Mouse (Mus musculus): ENCODE measurements around the gene Ngdn. TPM values are rescaled to one million over a fixed set of nuclear protein-coding genes. Genes with fewer than 3 reads are reported as not detected.
"Not testable (repeated sequence)": the region's sequence is repeated elsewhere in the genome, so short reads cannot be mapped to it uniquely, and the experiment has no call there.

Gene Ngdn
- polyA plus RNA-seq, 1 experiment from 2014 or later: 55.7 TPM

DNA sequence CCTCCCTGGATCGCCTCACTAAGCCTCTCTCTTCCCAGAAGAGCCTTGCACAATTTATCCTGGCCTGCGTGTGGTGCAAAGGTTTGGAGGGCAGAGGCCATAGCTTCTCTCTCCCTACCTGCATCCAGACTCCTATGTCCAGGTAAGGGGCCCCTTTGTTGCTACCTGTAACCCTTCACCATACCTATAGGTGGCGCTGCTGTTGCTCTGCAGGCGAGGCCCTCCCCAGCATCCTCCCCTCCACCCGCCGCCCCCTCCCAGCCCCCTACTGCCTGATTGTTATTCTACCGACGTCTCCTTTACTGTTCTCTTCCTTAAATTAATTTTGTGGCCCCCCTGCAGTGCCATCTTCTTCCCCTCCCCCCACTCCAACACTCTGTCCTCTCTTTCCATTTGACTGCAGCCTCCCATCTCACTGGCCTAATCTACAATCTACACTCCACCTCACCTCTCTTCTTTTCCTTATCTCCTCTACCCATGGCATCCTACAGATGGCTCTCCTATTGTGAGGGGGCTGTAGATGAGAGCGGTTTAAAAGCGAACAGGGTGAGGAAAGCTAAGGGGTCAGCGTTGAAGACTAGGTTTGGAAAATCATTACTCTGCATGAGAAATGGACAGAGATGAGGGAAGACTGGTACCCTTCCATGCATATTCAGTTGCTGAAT lies 13.9 kb downstream of the Ngdn start:
- Histone ChIP-seq H3K27me3 (replicated peaks) (peaks cover 3% of the 10 kb centered on the region; the same call in 1 of the 2 replicates), H3K27ac (ENCODE audit: poor library complexity, severe bottlenecking) (no peak overlapping the region), H3K4me3 (no peak overlapping the region), H3K9me3 (replicated peaks) (no peaks in the 10 kb centered on the region), H3K4me1 (replicated peaks) (peaks cover 10% of the 10 kb centered on the region), H3K36me3 (peaks cover 16% of the 10 kb centered on the region), H3K9ac (no peak overlapping the region), H3K4me2 (no peak overlapping the region)
- WGBS: 5% methylated on average over 11 of the region's 11 CpGs
- no peak for ATAC-seq (ENCODE audit: insufficient number of reproducible peaks, low FRiP score)

DNA sequence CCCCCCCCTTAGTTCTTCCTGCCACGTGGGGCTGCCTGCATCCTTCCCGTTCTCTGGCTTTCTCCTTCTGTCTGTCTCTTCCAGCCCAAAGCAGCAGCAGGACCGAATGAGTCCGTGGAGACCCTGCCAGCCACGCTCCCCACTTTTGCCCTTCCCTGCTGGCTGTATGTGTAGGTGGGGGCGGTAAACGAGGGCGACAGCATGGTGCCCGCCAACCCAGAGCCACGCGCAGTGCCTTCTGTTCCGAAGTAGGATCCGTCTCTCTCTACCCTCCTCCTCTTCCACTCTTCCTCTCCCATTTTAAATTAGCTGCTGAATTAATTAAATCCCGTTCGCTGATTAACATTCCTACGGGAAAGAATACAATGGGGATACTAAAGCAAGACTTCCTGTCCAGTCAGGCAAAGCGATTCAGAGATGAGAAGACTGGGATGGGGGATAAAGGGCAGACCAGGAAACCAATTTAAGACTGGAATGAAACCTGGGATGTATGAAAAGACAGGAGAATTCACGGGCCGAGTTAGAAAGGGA lies 17.5 kb downstream of the Ngdn start:
- Histone ChIP-seq H3K9ac (no peak overlapping the region), H3K27ac (ENCODE audit: poor library complexity, severe bottlenecking) (no peak overlapping the region), H3K4me2 (no peak overlapping the region), H3K4me1 (replicated peaks) (peaks cover 3% of the 10 kb centered on the region), H3K36me3 (no peaks in the 10 kb centered on the region), H3K4me3 (no peak overlapping the region), H3K27me3 (replicated peaks) (peaks cover 3% of the 10 kb centered on the region; the same call in 1 of the 2 replicates), H3K9me3 (replicated peaks) (no peaks in the 10 kb centered on the region)
- WGBS: 42% methylated on average over 19 of the region's 19 CpGs
- no peak for ATAC-seq (ENCODE audit: insufficient number of reproducible peaks, low FRiP score)

DNA sequence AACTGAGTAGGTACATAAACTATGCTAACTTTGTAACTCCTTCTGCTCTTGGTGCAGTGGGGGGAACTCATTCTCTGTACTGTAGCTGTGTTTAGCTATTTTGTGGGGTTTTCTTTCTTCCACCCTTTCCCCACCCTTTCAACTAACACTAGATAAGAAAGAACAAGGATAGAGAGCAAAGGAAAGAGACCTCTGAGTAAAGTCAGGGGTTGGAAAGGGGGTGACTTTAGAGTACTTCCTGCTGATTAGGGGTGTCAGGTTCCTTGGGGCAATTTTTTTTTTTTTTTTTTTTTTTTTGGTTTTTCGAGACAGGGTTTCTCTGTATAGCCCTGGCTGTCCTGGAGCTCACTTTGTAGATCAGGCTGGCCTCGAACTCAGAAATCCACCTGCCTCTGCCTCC lies 28.4 kb downstream of the Ngdn start:
- 92% methylated on average over 1 of the region's 2 CpGs for WGBS
- ATAC-seq (ENCODE audit: insufficient number of reproducible peaks, low FRiP score); H3K4me2 ChIP-seq; H3K9me3 ChIP-seq (replicated peaks); H3K36me3 ChIP-seq; H3K27me3 ChIP-seq (replicated peaks); H3K4me3 ChIP-seq; H3K4me1 ChIP-seq (replicated peaks); H3K27ac ChIP-seq (ENCODE audit: poor library complexity, severe bottlenecking); H3K9ac ChIP-seq: not testable (repeated sequence)

- Histone ChIP-seq H3K27ac (ENCODE audit: poor library complexity, severe bottlenecking) (no peak overlapping the region), H3K36me3 (no peaks in the 10 kb centered on the region), H3K9ac (no peak overlapping the region), H3K9me3 (replicated peaks) (no peaks in the 10 kb centered on the region), H3K4me2 (no peak overlapping the region), H3K4me1 (replicated peaks) (no peaks in the 10 kb centered on the region), H3K27me3 (replicated peaks) (no peaks in the 10 kb centered on the region), H3K4me3 (no peak overlapping the region)
- WGBS: 76% methylated on average over 2 of the region's 2 CpGs
- ATAC-seq (ENCODE audit: insufficient number of reproducible peaks, low FRiP score): no peak
Measured at GRCm38 (mm10) chr14:55047971-55048531, 32.8 kb downstream of the Ngdn start.

- Histone ChIP-seq H3K4me2 (no peak overlapping the region), H3K36me3 (no peaks in the 10 kb centered on the region), H3K9ac (no peak overlapping the region), H3K4me1 (replicated peaks) (no peaks in the 10 kb centered on the region), H3K9me3 (replicated peaks) (no peaks in the 10 kb centered on the region), H3K27ac (ENCODE audit: poor library complexity, severe bottlenecking) (no peak overlapping the region), H3K4me3 (no peak overlapping the region), H3K27me3 (replicated peaks) (peaks cover 12% of the 10 kb centered on the region)
- 83% methylated on average over 9 of the region's 9 CpGs for WGBS
- ATAC-seq (ENCODE audit: insufficient number of reproducible peaks, low FRiP score): no peak
Measured at GRCm38 (mm10) chr14:55052496-55052895, 37.2 kb downstream of the Ngdn start.

GRCm38 (mm10) chr14:55053050-55053449 lies 37.8 kb downstream of the Ngdn start:
- 78% methylated on average over 4 of the region's 4 CpGs for WGBS
- H3K36me3 ChIP-seq: no peaks in the 10 kb centered on the region
- H3K4me2 ChIP-seq: no peak overlapping the region
- H3K27ac ChIP-seq (ENCODE audit: poor library complexity, severe bottlenecking): no peak overlapping the region
- H3K9me3 ChIP-seq (replicated peaks): no peaks in the 10 kb centered on the region
- H3K4me1 ChIP-seq (replicated peaks): no peaks in the 10 kb centered on the region
- ATAC-seq (ENCODE audit: insufficient number of reproducible peaks, low FRiP score): no peak
- H3K27me3 ChIP-seq (replicated peaks): peaks cover 12% of the 10 kb centered on the region
- no peak overlapping the region for H3K4me3 ChIP-seq
- H3K9ac ChIP-seq: no peak overlapping the region

DNA sequence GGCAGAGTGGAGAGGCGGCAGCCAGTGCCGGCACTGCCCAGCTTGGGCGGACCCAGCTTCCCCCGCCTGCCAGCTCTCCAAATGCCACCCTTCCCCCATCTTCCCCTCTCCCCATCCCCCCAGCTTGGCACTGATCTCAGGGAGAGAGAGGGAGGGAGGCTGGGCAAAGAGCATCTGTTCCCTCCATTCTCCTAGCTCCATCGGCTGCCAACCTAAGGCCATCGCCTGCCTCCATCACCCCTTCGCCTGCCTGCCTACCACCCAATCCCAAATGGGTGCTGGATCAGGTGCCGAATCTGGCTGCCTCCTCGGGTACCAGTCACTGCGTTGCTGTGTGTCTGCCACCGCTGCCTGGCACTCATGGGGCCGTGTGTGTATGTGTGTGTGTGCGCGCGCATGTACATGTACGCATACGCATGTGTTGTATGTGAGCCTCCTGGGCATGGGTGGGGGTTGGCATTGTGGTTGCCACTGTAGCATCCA lies 38.5 kb downstream of the Ngdn start:
- Histone ChIP-seq H3K4me1 (replicated peaks) (no peaks in the 10 kb centered on the region), H3K9ac (no peak overlapping the region), H3K36me3 (no peaks in the 10 kb centered on the region), H3K9me3 (replicated peaks) (no peaks in the 10 kb centered on the region), H3K4me2 (no peak overlapping the region), H3K4me3 (no peak overlapping the region), H3K27ac (ENCODE audit: poor library complexity, severe bottlenecking) (no peak overlapping the region), H3K27me3 (replicated peaks) (peaks cover 12% of the 10 kb centered on the region)
- WGBS: 84% methylated on average over 17 of the region's 17 CpGs
- ATAC-seq (ENCODE audit: insufficient number of reproducible peaks, low FRiP score): no peak

DNA sequence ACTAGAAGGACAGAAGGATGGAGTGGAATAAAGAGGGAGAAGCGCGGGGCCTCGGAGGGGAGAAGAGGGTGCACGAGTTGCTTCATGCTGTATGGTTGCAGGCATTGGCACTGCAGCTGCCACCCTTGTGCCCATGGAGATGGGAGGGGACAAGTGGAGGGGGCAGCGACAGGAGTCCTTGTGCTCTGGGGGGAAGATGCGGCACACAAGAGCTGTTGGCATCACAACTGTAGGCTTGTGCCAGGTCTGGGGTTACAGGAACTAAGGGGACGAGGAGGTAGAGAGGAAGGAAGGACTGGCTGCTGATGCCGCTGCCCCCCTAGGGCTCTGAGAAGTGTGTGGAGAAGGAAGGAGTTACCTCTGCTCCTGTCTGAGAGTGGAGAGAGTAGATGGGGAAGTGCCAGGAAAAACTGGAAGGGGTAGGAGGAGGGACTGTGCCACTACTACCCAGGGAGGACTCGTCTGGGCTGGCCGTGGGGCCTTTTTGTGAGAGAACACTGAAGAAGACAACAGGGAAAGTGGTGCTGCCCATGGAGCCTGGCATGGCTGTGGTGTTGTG lies 39.0 kb downstream of the Ngdn start:
- H3K27ac ChIP-seq (ENCODE audit: poor library complexity, severe bottlenecking): no peak overlapping the region
- H3K36me3 ChIP-seq: no peaks in the 10 kb centered on the region
- no peaks in the 10 kb centered on the region for H3K9me3 ChIP-seq (replicated peaks)
- no peak for ATAC-seq (ENCODE audit: insufficient number of reproducible peaks, low FRiP score)
- peaks cover under 1% of the 10 kb centered on the region; the same call in 1 of the 2 replicates for H3K4me1 ChIP-seq (replicated peaks)
- peaks cover 12% of the 10 kb centered on the region for H3K27me3 ChIP-seq (replicated peaks)
- H3K4me2 ChIP-seq: no peak overlapping the region
- 81% methylated on average over 10 of the region's 10 CpGs for WGBS
- no peak overlapping the region for H3K4me3 ChIP-seq
- H3K9ac ChIP-seq: no peak overlapping the region

DNA sequence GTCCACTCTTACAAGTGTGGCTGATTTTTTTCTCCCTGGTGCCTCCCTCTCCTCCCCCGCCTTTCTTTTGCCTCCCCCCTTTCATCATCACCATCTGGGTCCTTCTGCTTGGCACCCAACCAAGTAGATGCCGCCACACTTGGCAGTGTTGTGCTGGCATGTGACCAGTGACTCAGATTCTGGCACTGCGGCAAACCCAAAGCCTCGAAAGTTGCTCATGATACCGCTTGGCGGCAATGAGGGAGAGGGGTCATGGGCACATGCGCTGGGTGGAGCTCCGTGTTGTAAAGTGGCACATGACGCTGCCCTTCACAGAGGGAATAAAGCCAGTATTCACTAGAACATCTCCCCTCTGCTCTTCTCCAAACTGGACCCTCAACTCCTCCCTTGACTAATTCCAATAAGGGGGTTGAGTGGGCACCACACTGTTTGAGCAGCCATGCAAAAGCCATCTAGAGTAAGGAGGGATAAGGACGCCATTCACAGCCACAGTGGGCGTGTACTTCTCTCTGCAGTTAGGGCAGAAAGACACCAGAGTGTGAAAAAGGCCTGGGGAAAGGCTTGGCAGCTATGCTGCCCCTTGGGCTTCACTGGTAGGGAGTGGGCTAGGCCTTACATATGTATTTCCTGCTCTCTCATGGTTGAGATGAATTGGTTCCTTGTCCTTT lies 40.0 kb downstream of the Ngdn start:
- no peak for ATAC-seq (ENCODE audit: insufficient number of reproducible peaks, low FRiP score)
- Histone ChIP-seq H3K4me3 (no peak overlapping the region), H3K27ac (ENCODE audit: poor library complexity, severe bottlenecking) (no peak overlapping the region), H3K4me2 (no peak overlapping the region), H3K4me1 (replicated peaks) (peaks cover 7% of the 10 kb centered on the region), H3K9me3 (replicated peaks) (no peaks in the 10 kb centered on the region), H3K27me3 (replicated peaks) (peaks cover 12% of the 10 kb centered on the region), H3K9ac (no peak overlapping the region), H3K36me3 (no peaks in the 10 kb centered on the region)
- 74% methylated on average over 11 of the region's 11 CpGs for WGBS

GRCm38 (mm10) chr14:55059009-55059408 lies 43.8 kb downstream of the Ngdn start:
- no peak overlapping the region for H3K4me2 ChIP-seq
- no peak overlapping the region for H3K9ac ChIP-seq
- H3K4me1 ChIP-seq (replicated peaks): peaks cover 22% of the 10 kb centered on the region
- no peak for ATAC-seq (ENCODE audit: insufficient number of reproducible peaks, low FRiP score)
- no peaks in the 10 kb centered on the region for H3K9me3 ChIP-seq (replicated peaks)
- H3K27ac ChIP-seq (ENCODE audit: poor library complexity, severe bottlenecking): no peak overlapping the region
- 62% methylated on average over 1 of the region's 1 CpGs for WGBS
- no peaks in the 10 kb centered on the region for H3K36me3 ChIP-seq
- peaks cover 23% of the 10 kb centered on the region for H3K27me3 ChIP-seq (replicated peaks)
- H3K4me3 ChIP-seq: no peak overlapping the region

DNA sequence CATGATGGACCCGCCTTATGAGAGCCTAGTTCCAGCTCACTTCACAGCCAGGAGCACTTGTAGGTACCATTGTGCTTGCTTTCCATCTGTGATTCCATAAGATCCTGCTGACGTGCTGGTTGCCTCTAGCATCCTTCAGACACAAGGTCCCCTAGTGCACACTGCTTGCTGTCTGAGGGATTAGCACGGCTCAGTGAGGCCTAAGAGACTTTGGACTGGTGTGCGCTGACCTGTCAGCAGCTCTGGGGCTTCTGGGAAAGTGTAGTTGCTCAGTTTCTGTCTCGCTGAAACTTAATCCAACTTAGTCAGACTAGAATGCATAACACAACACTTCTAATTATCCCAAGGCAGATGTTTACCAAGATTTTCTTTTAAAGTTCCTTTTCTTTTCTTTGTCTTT lies 44.7 kb downstream of the Ngdn start:
- WGBS: 52% methylated on average over 5 of the region's 5 CpGs
- Histone ChIP-seq H3K4me2 (no peak overlapping the region), H3K27me3 (replicated peaks) (peaks cover 26% of the 10 kb centered on the region), H3K36me3 (no peaks in the 10 kb centered on the region), H3K4me3 (no peak overlapping the region), H3K9ac (no peak overlapping the region), H3K9me3 (replicated peaks) (no peaks in the 10 kb centered on the region), H3K27ac (ENCODE audit: poor library complexity, severe bottlenecking) (no peak overlapping the region), H3K4me1 (replicated peaks) (peaks cover 22% of the 10 kb centered on the region)
- no peak for ATAC-seq (ENCODE audit: insufficient number of reproducible peaks, low FRiP score)
